Comparison of ENCODE assay signal across 8 mouse cellular contexts in genomic region chr15:100598883-100599275, GRCm38 (mm10). TPM values are rescaled to one million over a fixed set of nuclear protein-coding genes. Genes with fewer than 3 reads are reported as not detected.
A peak's percentile ranks its signal among the peaks of the same experiment; 100 is the strongest.
DNase-seq lines count a peak whose midpoint lies in the region; ATAC-seq and TF ChIP-seq lines count a peak whose summit lies in the region.

No protein-coding gene starts in this region.

- in situ Hi-C loops in Patski (cut with MboI; ENCODE audit: low pct_unique_long_range_greater_than_20kb), result no loop called here

- H3K4me3 ChIP-seq in embryonic facial prominence, embryonic 14.5 days (ENCODE audit: low read depth, low read length), result peak overlapping the region; percentile 59
- peak overlapping the region; percentile 92 for H3K4me3 ChIP-seq in megakaryocyte, embryonic 14.5 days (replicated peaks)

- H3K27me3 ChIP-seq in Patski, result no peaks in the 10 kb centered on the region
- H3K27me3 ChIP-seq in embryonic facial prominence, embryonic 14.5 days (replicated peaks; ENCODE audit: control insufficient read depth, insufficient read depth, low read length), result peaks cover 21% of the 10 kb centered on the region; the same call in 1 of the 2 replicates
- peaks cover 65% of the 10 kb centered on the region for H3K27me3 ChIP-seq in megakaryocyte, embryonic 14.5 days (replicated peaks)
- H3K27me3 ChIP-seq in splenic B cell, adult 2 months (ENCODE audit: control insufficient read depth, insufficient read depth, low read length, poor library complexity, severe bottlenecking), result no peaks in the 10 kb centered on the region

- POLR2A ChIA-PET in Patski (lab: Charles Lee), result interaction anchor here (1.4 to 3.4 kb wide), 2 partner anchors 15 to 47 kb away, joined by 3 to 9 read pairs; partner anchors contain the start of gene Tfcp2

- H3K4me1 ChIP-seq in embryonic facial prominence, embryonic 14.5 days (ENCODE audit: control insufficient read depth, insufficient read depth, low read length), result peaks cover 7% of the 10 kb centered on the region
- H3K4me1 ChIP-seq in megakaryocyte, embryonic 14.5 days, result peaks cover 29% of the 10 kb centered on the region

- H3K9me3 ChIP-seq in embryonic facial prominence, embryonic 14.5 days (ENCODE audit: control insufficient read depth, low read length), result no peaks in the 10 kb centered on the region
- H3K9me3 ChIP-seq in megakaryocyte, embryonic 14.5 days, result no peaks in the 10 kb centered on the region

- H3K9ac ChIP-seq in embryonic facial prominence, embryonic 14.5 days (ENCODE audit: low read depth, low read length), result peak overlapping the region; percentile 86

- CTCF ChIA-PET in Patski (lab: Charles Lee), result interaction anchor here (2.3 kb wide), 1 partner anchor 11 kb away, joined by 6 read pairs; no protein-coding TSS in a partner anchor

- under 1% methylated on average over 12 of the region's 12 CpGs for WGBS in embryonic facial prominence, embryonic 14.5 days

- no peaks in the 10 kb centered on the region for H3K36me3 ChIP-seq in embryonic facial prominence, embryonic 14.5 days (ENCODE audit: control insufficient read depth, insufficient read depth, low read length)
- H3K36me3 ChIP-seq in megakaryocyte, embryonic 14.5 days (replicated peaks; ENCODE audit: low read length), result no peaks in the 10 kb centered on the region
- no peaks in the 10 kb centered on the region for H3K36me3 ChIP-seq in splenic B cell, adult 2 months (ENCODE audit: control insufficient read depth, insufficient read depth, low read length, poor library complexity, severe bottlenecking)

- DNase-seq in adrenal gland, postnatal 14 days, result peak; percentile 71
- DNase-seq in adrenal gland, postnatal 4 days (ENCODE audit: low spot score in 2 of 2), result no peak
- DNase-seq in Patski (ENCODE audit: low read depth, low spot score), result no peak
- peak; percentile 67 for DNase-seq in embryonic facial prominence, embryonic 14.5 days (ENCODE audit: low spot score)
- peak; percentile 34 to 53 for DNase-seq in heart, postnatal 14 days
- peak; percentile 46 to 76 for DNase-seq in left cerebral cortex, postnatal 14 days (ENCODE audit: low spot score in 2 of 2)
- DNase-seq in splenic B cell, adult 2 months (ENCODE audit: low read depth, low spot score), result peak; percentile 43

- no peak for TF ChIP-seq CTCF in Patski (IDR thresholded peaks at IDR 0.05)

- H3K27ac ChIP-seq in embryonic facial prominence, embryonic 14.5 days (replicated peaks; ENCODE audit: low read depth, low read length), result peak overlapping the region; percentile 49; the same call in 1 of the 2 replicates

- peak; percentile 14 for ATAC-seq in Patski
- ATAC-seq in embryonic facial prominence, embryonic 14.5 days (ENCODE audit: low read depth), result no peak; the same call in 1 of the 2 replicates

- intact Hi-C loops in heart, postnatal 14 days (cut with DNase I), result no loop called here
- intact Hi-C loops in left cerebral cortex, postnatal 14 days (cut with DNase I), result loop anchor here (5.0 kb wide), 1 partner anchor 47 kb away; the partner anchor contains the start of gene Tfcp2

- H3K4me2 ChIP-seq in embryonic facial prominence, embryonic 14.5 days (ENCODE audit: low read depth, low read length), result peak overlapping the region; percentile 98

RNA-seq across cellular contexts. Expression of gene Pou6f1, which starts 0.9 kb away (rescaled TPM):
- total RNA-seq in adrenal gland, postnatal 14 days (2021), result 17.2 and 17.8 TPM in 2 replicates
- 10 to 100 TPM; 30.7 to 34.4 TPM for total RNA-seq in adrenal gland, postnatal 4 days (2021)
- polyA plus RNA-seq in Patski (2021), result 54.5 TPM
- 8.3 and 10.1 TPM in 2 replicates for polyA plus RNA-seq in embryonic facial prominence, embryonic 14.5 days (2014; fragmentation: Nextera tagmentation; extraction: Ambion mirVana)
- total RNA-seq in heart, postnatal 14 days (2021), result 10 to 100 TPM; 13.2 to 14.6 TPM
- total RNA-seq in left cerebral cortex, postnatal 14 days (2021), result 100 to 1,000 TPM; 123 to 125 TPM
- polyA plus RNA-seq in megakaryocyte, embryonic 14.5 days (2012; ENCODE audit: insufficient read depth, low replicate concordance), result 1.6 and 2.9 TPM in 2 replicates

RNA-seq across cellular contexts. Expression of gene Dazap2, which starts 16.3 kb away (rescaled TPM):
- total RNA-seq in adrenal gland, postnatal 14 days (2021), result 208 and 209 TPM in 2 replicates
- 100 to 1,000 TPM; 231 to 238 TPM for total RNA-seq in adrenal gland, postnatal 4 days (2021)
- polyA plus RNA-seq in Patski (2021), result 239 TPM
- 185 and 189 TPM in 2 replicates for polyA plus RNA-seq in embryonic facial prominence, embryonic 14.5 days (2014; fragmentation: Nextera tagmentation; extraction: Ambion mirVana)
- 100 to 1,000 TPM; 146 to 158 TPM for total RNA-seq in heart, postnatal 14 days (2021)
- 10 to 100 TPM; 97.6 to 98.1 TPM for total RNA-seq in left cerebral cortex, postnatal 14 days (2021)
- 28.5 and 32.0 TPM in 2 replicates for polyA plus RNA-seq in megakaryocyte, embryonic 14.5 days (2012; ENCODE audit: insufficient read depth, low replicate concordance)

RNA-seq across cellular contexts. Expression of gene Smagp, which starts 37.9 kb away (rescaled TPM):
- 45.7 and 50.1 TPM in 2 replicates for total RNA-seq in adrenal gland, postnatal 14 days (2021)
- total RNA-seq in adrenal gland, postnatal 4 days (2021), result 10 to 100 TPM; 26.7 to 34.3 TPM
- 11.7 TPM for polyA plus RNA-seq in Patski (2021)
- 15.8 and 17.2 TPM in 2 replicates for polyA plus RNA-seq in embryonic facial prominence, embryonic 14.5 days (2014; fragmentation: Nextera tagmentation; extraction: Ambion mirVana)
- 10 to 100 TPM; 14.8 to 17.1 TPM for total RNA-seq in heart, postnatal 14 days (2021)
- total RNA-seq in left cerebral cortex, postnatal 14 days (2021), result 1 to 10 TPM; 2.2 to 2.3 TPM
- polyA plus RNA-seq in megakaryocyte, embryonic 14.5 days (2012; ENCODE audit: insufficient read depth, low replicate concordance), result 57.2 and 75.5 TPM in 2 replicates

RNA-seq across cellular contexts. Expression of gene Tfcp2, which starts 47.1 kb away (rescaled TPM):
- 19.9 and 25.0 TPM in 2 replicates for total RNA-seq in adrenal gland, postnatal 14 days (2021)
- total RNA-seq in adrenal gland, postnatal 4 days (2021), result 10 to 100 TPM; 26.3 TPM
- polyA plus RNA-seq in Patski (2021), result 35.2 TPM
- polyA plus RNA-seq in embryonic facial prominence, embryonic 14.5 days (2014; fragmentation: Nextera tagmentation; extraction: Ambion mirVana), result 17.4 and 22.6 TPM in 2 replicates
- total RNA-seq in heart, postnatal 14 days (2021), result 10 to 100 TPM; 14.3 to 15.8 TPM
- 10 to 100 TPM; 28.4 to 29.2 TPM for total RNA-seq in left cerebral cortex, postnatal 14 days (2021)
- 3.0 TPM in 1 of 2 replicates, not detected in the other for polyA plus RNA-seq in megakaryocyte, embryonic 14.5 days (2012; ENCODE audit: insufficient read depth, low replicate concordance)

Comparison
In these comparisons a context has a peak if more than half of its experiments do, and no peak if none do; other contexts are left out.
1. DNase-seq: peak in adrenal gland, postnatal 14 days (single experiment), embryonic facial prominence, embryonic 14.5 days (single experiment), heart, postnatal 14 days (2 of 2), left cerebral cortex, postnatal 14 days (2 of 2) and splenic B cell, adult 2 months (single experiment); none in adrenal gland, postnatal 4 days (0 of 2) and Patski (single experiment).
2. RNA of gene Smagp, which starts 37.9 kb away (total RNA-seq): 45.7 to 50.1 TPM in adrenal gland, postnatal 14 days, 26.7 to 34.3 TPM in adrenal gland, postnatal 4 days and 14.8 to 17.1 TPM in heart, postnatal 14 days; 2.2 to 2.3 TPM in left cerebral cortex, postnatal 14 days; every median in the first group is over 4 times any median in the second.